Mouse (Mus musculus) left cerebral cortex, postnatal 4 days (tissue): Measurements from ENCODE around the gene Zfp809. TPM values are rescaled to one million over a fixed set of nuclear protein-coding genes. Genes with fewer than 3 reads are reported as not detected.
A peak's percentile ranks its signal among the peaks of the same experiment; 100 is the strongest.
"Not testable (repeated sequence)": the region's sequence is repeated elsewhere in the genome, so short reads cannot be mapped to it uniquely, and the experiment has no call there.

Source experiments
- DNase-seq: peaks from one replicate; pipeline ENCODE4 v3.0.0-alpha.2; 2022
- intact Hi-C: fragments of 180-260 bp; cut with DNase I; formaldehyde crosslinking; loops from one replicate; pipeline ENCODE4 v1.15.1; 2025
- total RNA-seq, 2 experiments: library from RNA; stranded (reverse); gene quantifications; 2 replicates each; pipeline ENCODE4 v1.2.3; 2021

The Zfp809 gene
- total RNA-seq: 10 to 100 TPM; 12.8 to 13.7 TPM

DNA sequence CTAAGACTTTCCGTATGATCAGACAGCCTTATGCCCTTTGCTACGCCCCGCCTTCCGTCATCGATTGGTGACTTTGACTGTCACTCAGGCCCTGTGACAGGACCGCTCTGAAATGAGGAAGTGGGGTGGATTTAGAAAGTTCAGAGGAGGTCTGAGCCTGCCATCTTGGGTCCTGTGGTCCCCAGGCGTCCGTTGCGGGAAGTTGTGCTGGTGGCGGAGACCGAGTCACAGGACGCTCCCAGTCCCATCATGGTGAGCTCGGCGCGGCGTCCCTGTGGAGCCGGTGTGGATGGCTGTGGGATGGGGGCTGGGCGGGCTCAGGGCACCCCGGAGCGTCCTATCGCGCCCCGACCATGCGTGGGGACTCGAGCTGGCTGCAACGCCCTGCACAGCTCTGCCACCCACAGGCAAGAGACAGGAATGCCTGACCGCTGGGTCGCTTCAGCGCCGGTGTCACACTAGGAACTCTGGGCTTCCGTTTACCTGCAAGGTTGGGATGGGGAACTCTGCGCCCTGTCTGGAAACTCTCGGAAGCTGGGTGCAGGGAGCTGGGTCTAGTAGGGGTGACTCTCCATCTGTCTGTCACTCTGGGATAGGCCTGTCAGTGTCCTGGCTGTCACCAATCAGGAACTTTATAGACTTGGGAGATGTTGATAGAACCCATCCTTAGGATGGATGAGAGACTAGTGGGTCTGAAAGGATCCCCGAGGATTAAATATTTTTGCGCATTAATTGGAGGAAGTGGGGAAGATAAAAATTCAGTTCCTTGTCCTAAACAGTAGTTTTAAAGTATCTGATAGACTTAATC, at the start of gene Zfp809:
Zfp809 (plus strand) TSS at position 134 of the 808 bp plus-strand sequence.
- intact Hi-C loops: no loop called here
- DNase-seq: peak; percentile 99

DNA sequence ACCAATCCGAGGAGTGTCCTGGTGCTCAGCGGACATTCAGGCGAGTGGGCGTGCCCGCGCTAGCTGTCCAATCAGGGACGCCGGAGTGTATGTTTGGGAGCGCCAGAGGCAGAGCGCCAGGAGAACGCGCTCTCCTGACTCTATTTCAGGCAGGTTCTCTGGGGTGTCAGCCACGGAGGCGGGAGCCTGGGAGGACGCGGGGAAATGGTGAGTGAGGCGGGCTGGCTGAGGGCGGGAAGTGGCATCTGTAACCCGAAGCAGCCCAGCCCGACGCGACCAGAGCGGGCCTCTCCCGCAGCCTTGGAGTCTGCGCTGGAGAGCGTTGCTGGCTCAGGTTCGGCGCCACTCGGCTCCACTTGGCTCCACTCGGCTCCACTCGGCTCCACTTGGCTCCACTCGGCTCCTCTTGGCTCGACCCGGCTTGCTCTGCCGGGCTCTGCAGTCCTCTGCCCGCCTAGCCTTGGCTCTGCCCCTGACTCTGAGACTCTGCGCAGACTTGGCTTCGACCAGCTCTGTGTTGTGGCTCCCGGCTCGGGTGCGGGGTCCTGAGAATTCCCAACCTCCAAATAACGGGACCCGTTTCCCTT, 37.4 kb upstream of the Zfp809 start, which contains the start of gene Zfp872:
Zfp872 (plus strand) TSS at position 66 of the 587 bp plus-strand sequence.
- intact Hi-C loops: no loop called here
- peak; percentile 71 for DNase-seq

DNA sequence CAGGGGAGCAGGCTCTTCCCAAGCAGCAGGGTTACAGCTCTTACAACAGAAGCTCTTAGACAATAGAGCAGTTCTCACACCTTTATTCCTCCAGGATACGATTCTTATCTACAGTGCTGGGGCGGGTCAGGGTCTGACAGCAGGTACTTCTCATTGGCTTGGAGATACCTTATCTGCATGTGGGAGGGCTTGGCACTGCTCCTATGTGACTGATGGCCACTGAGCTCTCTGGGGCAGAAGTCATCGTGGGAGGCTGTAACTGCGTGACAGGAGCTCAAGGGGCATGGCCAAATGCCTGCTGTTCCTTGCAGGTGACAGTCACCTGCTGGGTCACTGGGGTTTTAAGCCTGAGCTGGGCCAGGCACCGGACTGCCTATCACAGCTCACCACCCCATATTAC, 29.1 kb upstream of the Zfp809 start:
- intact Hi-C loops: no loop called here
- no peak for DNase-seq

DNA sequence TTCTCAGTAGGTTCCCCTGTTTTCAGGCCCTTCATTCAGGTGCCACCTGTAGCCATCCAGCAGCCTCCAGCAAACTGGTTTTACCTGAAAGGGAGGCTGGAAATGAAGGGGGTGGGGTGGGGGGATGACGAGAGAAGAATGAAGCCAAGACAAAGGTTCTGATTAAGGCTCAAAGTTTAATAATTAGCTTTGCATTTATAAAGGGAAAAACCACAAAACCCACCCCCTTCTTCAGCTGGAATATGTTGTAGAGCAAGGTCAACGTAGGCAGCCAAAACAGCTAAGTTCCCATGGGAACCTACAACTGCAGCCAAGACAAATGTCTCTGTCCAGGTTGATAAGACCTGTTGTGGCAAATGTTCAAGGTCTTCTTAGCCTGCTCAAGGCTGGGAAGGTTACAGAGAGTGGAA, 11.7 kb upstream of the Zfp809 start:
- intact Hi-C loops: no loop called here
- no peak for DNase-seq

DNA sequence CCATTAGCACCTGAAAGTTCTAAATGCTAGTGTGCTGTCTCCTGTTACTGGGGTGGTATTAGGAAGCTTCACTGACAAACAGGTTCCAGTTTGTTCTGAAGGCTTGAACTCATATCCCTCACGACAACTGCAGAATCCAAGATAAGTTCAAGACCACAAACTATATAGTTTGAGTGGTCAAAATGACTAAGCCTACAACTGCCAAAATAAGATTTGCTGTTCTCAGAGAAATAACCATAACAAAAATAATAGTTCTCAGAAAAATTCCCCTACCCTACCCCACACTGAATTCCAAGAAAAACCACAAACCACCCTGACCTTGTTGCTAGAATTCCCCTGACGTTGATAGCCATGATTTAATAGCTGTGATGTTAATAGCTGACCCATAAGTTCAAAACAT, 11.0 kb upstream of the Zfp809 start:
- no peak for DNase-seq
- intact Hi-C loops: no loop called here

DNA sequence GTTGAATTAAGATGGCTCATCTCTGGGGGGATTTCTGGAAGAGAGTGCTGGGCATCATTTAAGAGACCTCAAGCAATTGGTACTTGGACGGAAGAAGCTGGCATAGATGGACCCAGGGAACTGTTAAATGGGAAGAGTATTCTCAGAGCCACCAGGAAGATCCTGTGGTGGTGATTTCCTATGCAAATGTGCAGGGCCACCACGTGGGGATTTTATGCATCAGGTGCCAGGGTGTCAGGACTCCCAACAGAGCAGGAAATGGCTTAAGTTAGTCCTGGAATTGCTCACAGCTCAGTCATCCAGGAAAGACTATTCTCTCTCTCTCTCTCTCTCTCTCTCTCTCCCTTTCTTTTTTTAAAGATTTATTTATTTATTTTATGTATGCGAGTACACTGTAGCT, 8.8 kb upstream of the Zfp809 start:
- no peak for DNase-seq
- intact Hi-C loops: no loop called here

DNA sequence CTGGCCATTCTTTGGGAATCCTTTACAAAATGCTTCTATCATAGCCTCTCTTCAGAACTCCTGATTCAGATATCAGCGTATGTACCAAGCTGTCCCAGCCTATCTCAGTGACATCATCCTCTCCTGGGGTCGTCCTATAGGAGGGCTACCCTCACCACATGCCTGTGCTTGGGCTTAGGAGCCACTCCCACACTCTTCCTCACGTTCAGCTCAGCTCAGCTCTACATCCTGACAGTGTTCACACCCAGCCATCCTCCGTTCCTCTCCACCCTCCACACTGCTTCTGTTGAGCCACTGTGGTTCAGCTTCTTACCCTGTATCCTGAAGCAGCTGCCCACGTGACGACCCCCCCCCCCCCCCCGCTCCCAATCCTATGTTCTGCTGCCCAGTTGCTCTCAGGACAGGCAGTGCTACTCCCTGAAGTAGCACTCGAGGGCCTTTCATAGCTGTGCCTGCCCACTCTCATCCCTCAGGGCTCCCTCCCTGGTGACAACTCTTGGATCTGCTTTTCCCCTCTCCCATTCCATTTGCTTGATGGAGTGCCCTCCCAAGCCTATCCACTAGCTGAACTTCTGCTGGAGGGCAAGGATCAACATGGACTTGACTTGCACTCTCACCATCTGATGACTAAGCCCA, 7.5 kb upstream of the Zfp809 start:
- no peak for DNase-seq
- intact Hi-C loops: no loop called here

DNA sequence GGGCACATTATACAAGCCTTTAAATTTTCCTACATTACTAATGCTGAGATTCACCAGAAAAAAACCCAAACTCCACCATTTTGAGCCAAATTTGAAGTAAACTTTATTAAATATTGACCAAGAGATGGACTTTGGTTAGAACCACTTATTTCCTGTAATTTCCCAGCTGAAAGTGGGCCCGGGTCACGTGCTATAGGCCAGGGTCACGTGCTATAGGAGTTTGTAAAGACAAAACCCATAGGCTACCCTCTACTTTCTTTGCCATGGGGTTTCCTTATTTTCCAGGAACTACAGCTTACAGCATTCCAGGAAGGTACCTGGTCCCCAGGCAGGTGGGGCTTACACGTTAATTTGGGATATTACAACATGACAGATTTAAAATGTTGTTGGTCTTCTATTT, 1.4 kb upstream of the Zfp809 start:
- no peak for DNase-seq
- intact Hi-C loops: no loop called here

DNA sequence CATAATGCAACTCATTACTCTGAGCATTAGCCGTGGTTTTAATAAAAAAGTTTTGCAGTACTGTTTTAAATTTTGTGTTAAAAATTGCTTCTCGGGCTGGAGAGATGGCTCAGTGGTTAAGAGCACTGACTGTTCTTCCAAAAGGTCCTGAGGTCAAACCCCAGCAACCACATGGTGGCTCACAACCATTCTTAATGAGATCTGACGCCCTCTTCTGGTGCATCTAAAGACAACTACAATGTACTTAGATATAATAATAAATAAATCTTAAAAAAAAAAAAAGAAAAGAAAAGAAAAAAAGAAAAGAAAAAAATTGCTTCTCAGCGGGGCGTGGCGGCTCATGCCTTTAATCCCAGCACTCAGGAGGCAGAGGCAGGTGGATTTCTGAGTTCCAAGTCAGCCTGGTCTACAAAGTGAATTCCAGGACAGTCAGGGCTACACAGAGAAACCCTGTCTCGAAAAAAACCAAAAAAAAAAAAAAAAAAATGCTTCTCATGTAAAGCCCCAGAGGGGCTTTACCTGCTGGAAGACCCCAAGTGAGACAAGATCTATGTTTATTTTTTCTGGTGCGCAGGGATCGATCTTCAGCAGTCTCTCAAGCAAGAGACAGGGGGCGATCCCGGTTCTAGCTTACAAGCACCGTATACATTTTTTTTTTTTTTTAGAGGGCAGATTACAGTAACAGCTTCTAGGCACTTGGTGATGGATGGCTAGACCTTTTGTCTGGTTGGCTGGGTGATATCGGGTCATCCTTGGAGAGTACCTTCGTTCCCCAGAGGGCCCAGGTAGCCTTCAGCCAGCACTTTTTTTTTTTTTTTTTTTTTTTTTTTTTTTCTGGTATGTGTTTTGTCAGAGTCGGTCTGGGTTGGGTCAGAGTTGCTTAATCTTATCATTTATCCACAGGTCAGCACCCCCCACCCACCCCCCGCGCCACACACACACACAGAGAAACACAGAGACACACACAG, 694 bp upstream of the Zfp809 start:
- intact Hi-C loops: no loop called here
- DNase-seq: peak; percentile 49

DNA sequence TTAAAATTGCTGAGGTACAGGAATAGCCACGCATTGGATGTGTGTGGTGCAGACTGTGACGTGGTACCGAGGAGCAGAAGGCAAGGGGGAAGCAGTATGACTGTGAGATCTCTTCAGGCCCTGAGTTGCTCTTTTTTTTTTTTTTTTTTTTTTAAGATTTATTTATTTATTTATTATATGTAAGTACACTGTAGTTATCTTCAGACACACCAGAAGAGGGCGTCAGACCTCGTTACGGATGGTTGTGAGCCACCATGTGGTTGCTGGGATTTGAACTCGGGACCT, 817 bp downstream of the Zfp809 start:
- intact Hi-C loops, DNase-seq: not testable (repeated sequence)

DNA sequence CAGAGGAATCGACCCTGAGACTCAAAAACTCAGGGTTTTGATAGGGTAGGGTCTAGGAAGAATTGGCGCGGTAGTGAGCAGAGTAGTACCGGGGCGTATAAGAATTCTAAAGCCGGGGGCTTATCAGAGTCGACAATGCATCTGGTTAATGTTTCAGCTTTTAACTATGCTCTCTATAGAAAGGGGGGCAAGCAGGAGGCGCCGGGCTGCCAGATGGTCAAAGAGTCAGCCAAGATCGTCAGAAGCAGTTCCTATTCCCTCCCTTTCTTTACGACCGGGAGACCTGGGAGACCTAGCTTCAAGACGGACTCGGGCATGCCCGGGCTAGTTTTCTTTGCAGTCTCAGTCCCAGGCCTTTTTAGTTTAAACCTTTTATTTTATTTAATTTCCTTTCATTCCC, 1.3 kb downstream of the Zfp809 start:
- DNase-seq: peak; percentile 53
- intact Hi-C loops: no loop called here

DNA sequence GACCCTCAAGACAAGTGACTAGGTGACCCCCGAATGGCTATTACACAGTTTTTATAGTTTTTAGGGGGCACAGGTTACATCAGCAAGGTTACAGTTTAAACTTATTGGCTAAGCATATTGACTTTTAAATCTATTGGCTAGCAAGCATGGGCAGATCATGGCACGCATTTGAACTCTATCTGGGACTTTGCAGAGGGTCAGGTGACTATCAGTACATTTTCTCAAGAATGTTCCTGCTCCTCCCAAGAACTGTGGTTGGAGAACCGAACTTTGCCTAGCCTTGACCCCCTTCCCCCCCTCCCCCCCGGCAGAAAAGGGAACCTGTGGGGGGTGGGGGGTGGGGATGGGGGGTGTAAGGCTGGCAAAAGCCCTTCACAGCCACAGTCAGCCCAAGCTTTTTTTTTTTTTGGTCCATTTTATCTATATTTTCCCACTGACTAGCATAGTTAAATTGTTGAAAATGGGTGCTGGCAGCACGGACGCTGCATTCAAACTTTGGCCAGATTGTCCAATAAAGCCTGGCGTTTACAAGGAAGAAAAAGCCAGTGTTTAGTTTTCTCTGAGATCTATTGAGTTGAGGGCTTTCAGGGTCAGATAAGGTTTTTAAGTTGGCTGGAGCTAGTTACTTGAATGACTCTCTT, 4.0 kb downstream of the Zfp809 start:
- no peak for DNase-seq
- intact Hi-C loops: loop anchor here (10.0 kb wide), 1 partner anchor 175 kb away; no protein-coding TSS in a partner anchor

DNA sequence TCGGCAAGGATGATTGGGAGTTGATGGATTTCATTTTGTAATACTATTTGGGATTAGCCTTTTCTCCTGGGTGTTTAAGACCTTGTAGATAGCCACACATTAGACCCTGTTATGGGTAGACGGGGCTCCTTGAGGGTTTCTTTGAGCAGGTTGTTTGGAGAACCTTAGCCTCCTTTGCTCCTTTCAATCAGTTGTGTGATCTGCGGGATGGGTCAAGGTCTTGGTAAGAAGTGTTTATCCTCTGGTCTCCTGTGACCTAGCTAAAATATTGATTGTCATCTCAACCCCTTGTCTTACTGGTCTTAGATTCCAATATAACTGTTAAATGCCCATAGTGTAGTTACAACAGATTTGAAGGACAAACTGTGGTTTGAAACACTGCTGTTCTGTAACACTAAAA, 4.5 kb downstream of the Zfp809 start:
- intact Hi-C loops: loop anchor here (10.0 kb wide), 1 partner anchor 175 kb away; no protein-coding TSS in a partner anchor
- DNase-seq: no peak

DNA sequence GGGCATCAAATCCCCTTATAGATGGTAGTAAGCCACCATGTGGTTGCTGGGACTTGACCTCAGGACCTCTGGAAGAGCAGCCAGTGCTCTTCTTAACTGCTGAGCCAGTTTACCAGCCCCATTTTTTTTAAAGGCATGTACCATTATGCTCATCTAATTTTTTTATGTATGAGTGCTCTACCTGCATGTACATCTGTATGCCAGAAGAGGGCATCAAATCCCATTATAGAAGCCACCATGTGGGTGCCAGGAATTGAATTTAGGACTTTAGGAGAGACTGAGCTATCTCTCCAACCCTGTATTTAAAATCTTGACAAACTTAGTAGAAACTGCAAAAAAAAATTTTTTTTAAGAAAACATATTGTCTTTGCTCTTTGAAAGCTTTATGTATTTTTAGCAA, 5.0 kb downstream of the Zfp809 start:
- DNase-seq: no peak
- intact Hi-C loops: loop anchor here (10.0 kb wide), 1 partner anchor 174 kb away; no protein-coding TSS in a partner anchor

DNA sequence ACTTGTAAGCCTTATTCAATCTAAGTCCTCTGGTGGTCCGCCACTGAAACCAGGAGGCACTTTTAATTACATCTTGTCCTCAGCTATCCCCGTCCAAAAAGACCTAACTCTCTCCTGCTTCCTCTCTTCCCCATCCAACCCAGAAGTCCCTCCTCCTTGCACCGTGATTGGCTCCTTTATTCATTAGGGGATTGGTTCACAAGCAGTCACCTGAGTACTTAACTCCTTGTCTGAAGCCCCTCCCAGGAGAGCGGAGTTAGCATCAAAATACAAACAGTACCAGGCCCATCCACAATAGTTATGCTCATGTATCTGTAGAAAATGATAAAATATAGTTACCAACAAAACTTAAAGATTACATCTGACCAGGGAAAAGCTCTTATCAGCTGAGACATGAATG, 14.5 kb downstream of the Zfp809 start:
- intact Hi-C loops: no loop called here
- DNase-seq: no peak

DNA sequence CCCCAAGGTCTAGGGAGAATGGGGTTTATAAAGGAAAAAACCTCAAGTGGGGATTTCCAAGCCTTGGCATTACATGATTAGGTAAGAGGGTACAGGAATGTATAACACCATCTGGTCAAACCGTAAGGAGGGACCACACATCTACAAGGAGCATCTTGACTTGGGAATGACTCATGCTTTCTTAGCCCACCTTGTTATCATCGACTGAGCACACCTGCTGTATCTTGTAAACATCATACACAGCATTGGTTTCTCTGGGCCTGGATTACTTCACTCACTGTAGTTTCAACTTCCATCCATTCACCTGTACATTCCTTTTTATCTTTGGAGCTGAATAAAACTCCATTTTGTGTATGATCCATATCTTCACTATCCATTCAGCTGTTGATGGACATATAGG, 18.7 kb downstream of the Zfp809 start:
- intact Hi-C loops: no loop called here

DNA sequence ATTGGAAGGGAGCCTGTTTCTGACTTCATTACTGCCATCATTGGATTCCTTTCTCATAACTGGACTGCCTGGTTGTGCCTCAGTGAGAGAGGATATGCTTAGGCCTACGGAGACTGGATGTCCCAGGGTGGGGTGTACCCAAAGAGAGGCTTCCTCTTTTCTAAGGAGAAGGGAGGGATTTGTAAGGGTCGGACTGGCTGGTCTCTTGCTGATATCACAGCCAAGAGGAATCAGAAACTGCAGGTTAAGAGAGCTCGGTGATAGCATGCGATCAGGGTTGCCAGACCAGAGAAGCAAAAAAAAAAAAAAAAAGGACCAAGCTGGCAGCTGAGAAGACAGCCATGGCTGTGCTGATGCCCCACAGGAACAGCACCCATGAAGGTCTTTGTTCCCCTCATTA, 31.1 kb downstream of the Zfp809 start:
- intact Hi-C loops: no loop called here
- no peak for DNase-seq

More for the DNA sequence above, 18.7 kb downstream of the Zfp809 start:
- DNase-seq: no peak

DNA sequence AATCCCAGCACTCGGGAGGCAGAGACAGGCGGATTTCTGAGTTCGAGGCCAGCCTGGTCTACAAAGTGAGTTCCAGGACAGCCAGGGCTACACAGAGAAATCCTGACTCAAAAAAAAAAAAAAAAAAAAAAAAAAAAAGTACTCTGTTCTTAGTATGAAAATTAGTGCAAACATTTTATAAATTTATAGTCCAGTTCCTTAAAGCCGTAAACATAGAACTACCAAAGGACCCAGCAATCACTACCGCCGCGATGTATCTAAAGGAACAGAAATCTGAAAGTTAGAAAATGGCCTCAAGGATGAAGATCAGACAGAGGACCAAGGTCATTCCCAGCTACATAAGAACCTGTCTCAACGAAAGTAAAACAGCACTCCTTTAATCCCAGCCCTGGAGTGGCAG, 33.3 kb downstream of the Zfp809 start:
- intact Hi-C loops: no loop called here
- no peak for DNase-seq

DNA sequence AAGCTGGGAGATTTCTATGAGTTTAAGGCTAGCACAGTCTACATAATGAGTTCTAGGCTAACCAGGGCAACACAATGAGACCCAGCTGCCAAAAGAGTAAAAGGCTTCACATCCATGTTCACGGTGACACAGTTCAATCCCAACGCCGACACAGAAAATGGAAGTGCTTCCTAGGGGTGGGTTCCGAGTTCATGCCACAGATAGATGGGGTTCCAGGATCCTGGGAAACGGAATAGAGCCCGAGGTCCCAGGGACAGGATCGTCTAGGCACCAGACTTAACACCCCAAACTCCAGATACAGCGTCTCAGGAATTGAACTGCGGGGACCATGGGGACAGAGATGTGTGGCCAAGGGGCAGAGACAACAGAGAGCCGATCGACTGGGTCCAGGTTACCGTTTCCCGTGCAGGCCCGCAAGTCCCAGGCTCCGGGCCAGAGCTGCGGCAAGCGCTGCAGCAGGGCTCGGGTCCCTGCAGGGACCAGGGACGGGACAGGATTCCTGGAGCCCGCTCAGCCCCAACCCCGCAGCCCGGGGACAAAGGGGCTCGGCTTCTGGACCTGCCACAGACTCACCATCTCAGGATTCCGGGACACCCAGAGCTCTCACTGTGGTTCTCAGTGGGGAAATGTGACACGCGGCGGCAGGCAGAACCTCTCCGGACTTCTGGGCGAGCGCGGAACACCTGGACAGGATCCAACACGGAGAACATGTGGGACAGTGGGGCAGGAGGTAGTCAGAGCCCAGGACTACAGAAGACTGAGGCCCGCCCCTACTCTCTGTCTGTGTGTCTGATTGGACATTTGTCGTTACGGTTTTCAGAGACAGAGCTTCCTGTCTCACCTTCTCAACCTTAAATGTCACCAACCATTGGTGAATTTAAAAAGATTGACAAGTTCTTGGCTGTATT, 33.9 kb downstream of the Zfp809 start, which contains the start of gene Zfp599:
Zfp599 (minus strand) TSS at position 712 of the 908 bp plus-strand sequence.
- intact Hi-C loops: no loop called here

More for the DNA sequence above, 33.9 kb downstream of the Zfp809 start, which contains the start of gene Zfp599:
- DNase-seq: peak; percentile 65
